Mouse (Mus musculus) heart, adult 9 months (tissue): ENCODE results near the gene Prkd1.
"Not testable (repeated sequence)": the region's sequence is repeated elsewhere in the genome, so short reads cannot be mapped to it uniquely, and the experiment has no call there.

Experiments used
- DNase-seq, 2 experiments: peaks; one replicate each; pipeline ENCODE4 v3.0.0; 2022; ENCODE audit warnings: low spot score in 2 of 2

Prkd1 gene

GRCm38 (mm10) chr12:50648671-50649541, at the start of gene Prkd1:
Prkd1 (minus strand) TSS chr12:50649098.
- DNase-seq = peak; percentile 56 to 69

DNA sequence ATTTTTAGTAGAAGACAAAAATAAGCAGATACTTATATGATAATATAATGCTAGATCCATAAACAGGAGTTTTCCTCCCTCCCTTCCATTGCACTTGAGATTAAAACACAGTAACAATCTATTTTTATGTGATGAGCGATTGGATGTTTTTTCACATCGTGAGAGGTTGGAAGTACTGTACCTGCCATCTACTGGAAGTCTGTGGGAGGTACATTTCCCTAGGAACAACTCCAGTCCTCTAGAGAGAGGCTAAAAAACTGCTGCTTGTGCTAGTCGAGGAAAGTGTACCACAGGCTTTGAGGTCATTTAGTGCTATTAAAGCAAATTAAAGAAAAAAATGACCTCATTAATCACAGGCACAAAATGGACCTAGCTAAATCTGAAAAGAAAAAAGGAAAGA, 48.6 kb upstream of the Prkd1 start:
- peak; percentile 6 to 10 for DNase-seq

DNA sequence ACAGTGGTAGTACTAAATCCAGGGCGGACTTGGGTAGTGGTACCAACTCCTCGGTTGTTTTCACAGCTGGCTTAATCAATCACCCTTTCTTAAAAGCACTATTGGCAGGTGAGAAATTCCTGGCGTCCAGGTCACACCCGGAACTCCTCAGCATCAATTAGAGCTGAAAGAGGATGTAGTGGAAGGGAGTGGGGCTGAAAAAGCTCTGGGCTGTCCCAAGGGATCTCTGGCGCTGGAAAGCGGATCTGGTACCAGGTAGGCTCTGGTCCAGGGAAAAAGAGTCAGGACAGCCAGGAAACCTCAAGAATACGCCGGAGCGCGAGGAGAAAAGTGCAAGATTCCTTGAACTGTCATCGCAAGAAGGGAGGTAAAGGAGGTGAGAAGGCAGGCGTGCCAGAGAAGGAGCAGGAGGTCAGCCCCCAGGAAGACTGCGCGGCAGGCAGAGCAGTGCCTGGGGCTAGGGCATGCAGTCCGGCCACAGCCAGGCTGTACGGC, 675 bp downstream of the Prkd1 start:
- DNase-seq = peak; percentile 31 to 35

- no peak for DNase-seq
These were observed 2.0 kb downstream of the Prkd1 start for GRCm38 (mm10) chr12:50646857-50647256.

- DNase-seq = no peak
These were observed 6.2 kb downstream of the Prkd1 start for GRCm38 (mm10) chr12:50642671-50643070.

GRCm38 (mm10) chr12:50640171-50640570, 8.7 kb downstream of the Prkd1 start:
- no peak for DNase-seq

GRCm38 (mm10) chr12:50634436-50634835, 14.5 kb downstream of the Prkd1 start:
- no peak for DNase-seq

- DNase-seq = not testable (repeated sequence)
These were observed 22.8 kb downstream of the Prkd1 start for GRCm38 (mm10) chr12:50626100-50626499.

DNA sequence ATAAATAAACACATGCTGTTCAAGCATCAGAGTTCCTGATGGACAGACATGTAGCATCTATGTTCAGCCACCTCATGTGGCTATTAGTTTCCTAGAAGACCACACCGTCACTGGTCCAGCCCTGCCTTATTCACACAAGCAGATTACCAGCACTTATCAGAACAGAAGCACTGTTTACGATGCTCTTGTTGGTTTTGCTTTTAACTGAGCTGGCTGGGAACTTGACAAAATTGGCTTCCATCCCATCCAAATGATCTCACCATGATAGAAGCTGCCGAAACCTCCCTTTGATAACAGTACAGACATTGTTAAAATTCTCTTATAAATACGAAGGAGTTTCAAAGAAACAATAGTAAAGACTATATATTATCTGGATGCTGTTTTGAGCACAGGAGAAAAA, 24.7 kb downstream of the Prkd1 start:
- DNase-seq = no peak

DNA sequence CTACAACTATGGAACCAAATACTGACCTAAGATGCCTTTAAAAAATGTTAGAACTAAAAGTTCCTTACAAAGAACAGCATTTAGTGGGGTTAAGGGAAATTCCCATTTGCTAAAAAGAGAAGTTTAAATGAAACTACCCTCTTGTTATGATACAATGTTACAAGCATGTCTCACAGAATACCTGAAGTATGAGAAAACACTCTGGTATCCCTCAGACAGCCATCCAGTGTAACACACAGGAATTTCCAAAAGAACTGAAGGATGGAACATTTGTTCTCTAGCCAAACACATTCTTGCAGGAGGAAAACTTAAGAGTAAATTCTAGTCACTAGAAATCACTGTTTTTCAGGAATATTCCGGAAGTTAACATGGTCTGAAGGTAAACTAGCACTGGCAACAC, 33.0 kb downstream of the Prkd1 start:
- DNase-seq = no peak

- peak in 1 of 2 experiments; percentile 8 for DNase-seq
These were observed 34.6 kb downstream of the Prkd1 start for GRCm38 (mm10) chr12:50614341-50614740.

DNA sequence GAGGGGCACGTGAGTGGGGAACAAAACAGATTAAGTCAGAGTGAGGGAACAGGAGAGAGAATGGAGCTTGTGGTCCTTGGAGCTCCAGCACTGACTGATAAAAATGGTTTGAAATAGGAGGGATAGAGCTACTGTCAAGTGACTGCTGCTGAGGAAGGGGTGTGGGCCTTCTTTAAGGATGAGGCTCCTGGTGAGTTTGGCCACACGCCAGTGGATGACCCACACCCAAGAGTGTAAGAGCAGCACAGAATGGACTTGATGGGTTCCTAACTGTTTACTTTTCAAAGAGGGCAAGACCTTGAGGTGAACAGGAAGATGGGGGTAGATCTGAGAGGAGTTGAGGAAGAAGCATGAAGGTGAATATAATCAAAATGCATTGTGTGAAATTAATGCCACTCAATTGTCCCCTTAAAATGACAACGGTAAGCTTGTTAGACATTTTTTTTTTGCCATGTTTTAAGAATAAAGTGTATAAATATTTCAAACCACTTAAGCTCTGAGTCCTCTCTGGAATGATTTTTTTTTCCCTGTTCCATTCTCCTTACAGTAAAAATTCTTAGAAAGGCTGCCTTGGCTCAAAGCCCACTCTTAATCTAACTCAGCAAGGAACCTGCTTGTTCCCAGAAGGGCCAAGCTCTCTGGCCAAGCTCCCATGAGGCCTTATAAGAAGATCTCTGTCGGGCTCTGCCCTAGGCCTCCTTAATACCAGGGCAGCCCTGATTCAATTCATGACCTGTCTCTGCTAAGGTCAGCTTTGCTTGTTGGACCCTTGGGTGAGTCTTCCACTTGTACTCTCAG, 42.0 kb downstream of the Prkd1 start:
- DNase-seq = no peak

GRCm38 (mm10) chr12:50599370-50599769, 49.5 kb downstream of the Prkd1 start:
- no peak for DNase-seq

DNA sequence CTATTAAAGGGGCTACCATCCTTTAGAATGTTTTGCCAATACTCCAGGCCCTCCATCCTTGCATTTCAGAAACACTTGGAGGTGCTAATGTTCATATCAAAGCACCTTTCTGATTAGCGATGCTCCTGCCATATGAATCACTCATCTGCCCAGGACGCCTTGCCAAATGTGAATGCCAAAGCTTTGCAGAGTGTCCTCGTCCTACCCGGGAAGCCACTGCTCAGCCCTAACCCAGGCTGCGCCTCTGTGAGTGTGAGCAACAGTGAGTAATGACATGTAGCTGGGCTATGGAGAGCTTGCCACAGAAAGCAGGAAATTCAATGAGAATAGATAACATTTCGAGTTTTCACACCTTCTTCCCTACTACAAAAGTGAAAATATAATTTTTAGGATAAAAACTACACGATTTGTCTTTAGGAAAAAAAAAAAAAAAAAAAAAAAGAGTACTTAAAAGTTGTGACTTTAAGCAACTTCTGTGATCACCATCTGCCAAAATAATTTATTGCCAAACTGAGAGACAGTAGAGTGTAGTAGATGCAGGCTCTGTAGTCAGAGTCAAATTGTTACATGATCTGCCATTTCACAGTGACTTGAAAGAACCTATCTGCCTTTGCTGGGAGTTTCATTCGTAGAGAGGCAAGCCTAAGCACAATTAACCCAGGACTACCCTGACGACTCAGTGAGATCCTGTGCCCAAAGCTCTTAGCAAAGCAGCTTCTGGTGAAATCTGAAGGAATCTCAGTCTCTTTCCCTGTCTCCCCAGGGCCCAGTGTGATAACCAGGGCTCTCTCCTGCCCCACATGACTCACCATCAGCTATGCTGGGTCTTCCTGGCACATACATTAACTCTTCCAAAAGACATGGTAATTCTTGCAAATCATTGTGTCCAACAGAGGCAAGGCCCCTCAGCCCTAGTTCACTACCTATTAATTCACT, 50.6 kb downstream of the Prkd1 start:
- no peak for DNase-seq

DNA sequence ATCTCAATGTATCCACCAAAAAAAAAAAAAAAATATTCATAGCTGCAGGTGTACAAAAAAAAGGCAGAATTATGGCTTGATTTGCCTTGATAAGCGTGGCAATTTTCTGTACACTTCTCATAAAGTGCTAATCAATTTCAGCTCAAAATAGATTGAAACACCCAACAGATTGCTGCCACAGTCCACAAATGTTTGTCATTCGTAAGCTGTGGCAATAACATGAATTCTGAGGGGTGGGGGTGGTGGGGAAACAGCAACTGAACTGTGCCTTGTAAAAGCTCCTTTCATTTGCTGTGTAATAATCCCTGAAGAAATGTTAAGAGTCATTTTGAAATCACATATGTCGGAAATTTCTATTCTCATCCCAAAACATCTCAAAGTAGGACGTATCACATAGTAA, 51.4 kb downstream of the Prkd1 start:
- DNase-seq = no peak

GRCm38 (mm10) chr12:50595777-50596176, 53.1 kb downstream of the Prkd1 start:
- no peak for DNase-seq

- no peak for DNase-seq
These were observed 54.4 kb downstream of the Prkd1 start for GRCm38 (mm10) chr12:50594506-50594905.

DNA sequence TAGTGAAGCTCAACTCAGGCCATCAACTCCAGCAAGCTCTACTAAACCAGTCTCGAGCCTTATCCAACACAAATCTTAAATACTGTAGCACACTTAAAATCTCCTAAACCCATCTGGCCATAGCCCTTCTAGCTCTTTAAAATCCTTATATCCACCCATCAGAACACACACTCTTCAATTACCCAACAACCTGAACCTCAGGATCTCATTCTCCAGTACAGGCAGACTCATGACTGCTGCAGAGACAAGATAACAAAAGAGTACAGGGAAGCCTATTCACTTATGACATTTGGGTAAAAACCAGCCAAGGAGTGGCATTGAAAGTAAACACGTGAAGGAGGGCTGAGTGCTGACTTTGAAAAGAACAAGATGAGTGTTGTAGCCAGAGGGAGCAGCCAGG, 55.4 kb downstream of the Prkd1 start:
- DNase-seq = no peak

- DNase-seq = no peak
These were observed 60.6 kb downstream of the Prkd1 start for GRCm38 (mm10) chr12:50588137-50588761.

- DNase-seq = no peak
These were observed 83.7 kb downstream of the Prkd1 start for GRCm38 (mm10) chr12:50565198-50565597.

DNA sequence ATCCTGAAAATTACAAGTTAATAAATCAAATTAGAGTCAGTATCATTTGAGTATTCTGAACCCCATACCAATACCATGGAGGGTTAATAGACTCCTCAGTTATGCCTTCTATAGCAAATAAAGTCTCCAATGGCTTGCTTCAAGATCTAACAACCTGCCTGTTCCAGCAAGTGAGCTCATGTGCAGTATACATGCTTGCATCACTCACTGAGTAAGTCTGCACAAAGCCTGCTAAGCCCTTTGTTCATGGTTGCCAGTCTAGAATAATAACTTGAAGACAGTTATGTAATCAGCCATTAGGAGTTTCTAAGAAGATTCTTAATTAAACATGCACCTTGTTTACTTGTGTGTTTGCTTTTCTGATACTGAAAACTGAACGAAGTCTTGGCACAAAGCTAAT, 88.4 kb downstream of the Prkd1 start:
- DNase-seq = no peak
